Mouse (Mus musculus) Muller cell, postnatal 12 days (primary cell): ENCODE results near the gene Cand2.

ENCODE experiments used
- DNase-seq: peaks from one replicate; pipeline ENCODE4 v3.0.0-alpha.2; 2015; ENCODE audit errors: inconsistent ontology term

The Cand2 gene

DNA sequence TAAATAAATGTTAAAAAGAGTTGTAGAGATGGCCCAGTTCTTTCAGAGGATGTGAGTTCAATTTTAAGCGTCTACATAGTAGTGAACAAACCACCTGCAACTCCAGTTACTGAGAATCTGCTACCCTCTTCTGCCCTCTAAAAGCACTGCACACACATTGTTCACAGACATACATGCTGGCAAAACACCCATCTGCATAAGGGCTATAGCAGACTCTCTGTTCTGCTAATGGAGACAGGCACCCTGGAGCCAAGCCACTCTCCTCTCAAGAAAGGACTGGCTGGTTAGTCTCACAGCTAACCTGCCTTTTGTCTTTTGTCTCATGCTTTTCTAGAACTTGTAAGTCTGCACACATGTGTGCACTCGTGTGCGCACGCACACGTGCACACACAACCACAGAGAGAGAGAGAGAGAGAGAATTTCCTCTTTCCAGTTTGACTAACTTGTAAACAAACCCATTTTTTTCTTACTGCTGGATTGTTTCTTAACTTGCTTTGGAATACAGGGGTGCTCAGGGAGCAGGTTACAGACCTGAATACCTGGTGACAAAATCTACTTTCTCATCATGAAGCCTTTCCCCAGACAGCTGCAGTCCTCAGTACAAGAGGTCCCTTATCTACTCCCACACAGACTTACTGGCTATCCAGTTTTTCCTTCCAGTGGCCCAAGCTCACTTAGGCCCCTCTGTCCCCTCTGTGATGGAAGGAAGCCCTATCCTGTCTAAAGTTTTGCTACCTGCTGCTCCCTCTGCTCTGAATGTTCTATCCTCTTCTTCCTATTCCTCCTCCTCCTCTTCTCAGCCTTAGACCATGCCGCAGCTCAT lies 56.7 kb downstream of the Cand2 start:
- no peak for DNase-seq

DNA sequence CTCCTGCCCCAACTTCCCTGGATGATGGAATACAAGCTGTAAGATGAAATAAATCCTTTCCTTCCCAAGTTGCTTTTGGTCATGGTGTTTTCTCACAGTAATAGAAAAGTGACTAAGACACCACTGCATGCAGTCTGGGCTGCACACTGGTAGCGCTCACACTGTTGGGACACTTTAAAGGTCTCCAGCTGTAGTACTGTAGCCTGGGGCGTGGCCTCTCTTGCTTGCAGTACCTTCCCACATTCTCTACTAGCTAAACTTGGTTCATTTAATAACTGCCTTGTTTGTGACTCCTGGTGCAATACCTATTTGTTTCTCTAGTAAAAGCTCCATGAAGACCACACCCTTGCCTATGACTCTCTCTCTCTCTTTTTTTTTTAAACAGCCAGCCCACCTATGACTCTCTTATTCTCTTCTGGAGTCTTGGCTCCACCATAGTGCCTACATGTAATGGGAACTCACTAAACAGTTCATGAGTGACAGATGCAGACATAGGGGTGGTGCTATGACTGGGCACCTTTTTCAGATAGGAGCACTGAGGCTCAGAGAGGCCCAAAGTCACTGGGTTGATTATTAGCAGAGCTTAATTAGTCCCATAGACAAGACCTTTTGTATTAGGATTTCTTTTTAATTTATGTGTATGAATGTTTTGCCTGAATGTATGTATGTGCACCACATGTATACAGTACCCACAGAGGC lies 58.0 kb downstream of the Cand2 start:
- no peak for DNase-seq

DNA sequence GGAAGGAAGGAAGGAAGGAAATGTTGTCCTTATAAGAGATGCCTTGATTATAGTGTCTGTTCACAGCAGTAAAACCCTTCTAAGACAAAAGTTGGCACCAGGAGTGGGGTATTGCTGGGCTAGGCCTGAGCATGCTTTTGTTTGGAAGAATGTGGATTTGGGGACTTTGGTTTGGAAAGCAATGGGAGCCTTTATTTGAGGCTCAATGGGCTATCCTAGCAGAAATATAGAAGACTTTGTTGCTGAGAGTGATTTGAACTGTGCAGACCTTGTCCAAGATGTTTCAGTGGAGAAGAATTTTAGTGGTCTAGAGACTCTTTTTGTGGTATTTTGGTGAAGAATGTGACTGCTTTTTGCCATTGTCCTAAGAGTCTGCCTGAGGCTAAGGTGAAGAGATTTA lies 59.5 kb downstream of the Cand2 start:
- DNase-seq = peak; percentile 91

DNA sequence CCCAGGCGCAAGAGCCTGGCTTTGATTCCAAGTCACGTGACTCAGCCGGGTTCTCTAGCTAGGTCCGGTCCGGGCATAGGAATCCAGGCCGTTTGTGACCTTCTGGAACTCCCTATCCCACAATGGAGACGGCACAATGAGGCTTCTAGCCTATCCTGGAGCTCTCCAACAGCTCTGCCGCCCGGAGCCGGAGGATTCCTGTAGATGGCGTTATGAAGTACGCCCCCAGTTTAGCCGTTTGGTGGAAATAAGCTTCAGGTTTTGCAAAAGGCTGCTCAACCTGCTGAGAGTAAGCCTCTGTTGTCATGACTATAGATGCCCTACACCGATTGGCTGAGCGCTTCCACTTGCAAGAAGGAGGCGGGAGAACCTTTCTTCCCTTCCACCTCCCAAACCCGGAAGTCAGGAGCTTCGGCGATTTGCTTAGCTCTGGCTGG lies 63.8 kb downstream of the Cand2 start, which contains the start of gene Efcab12:
Gene Efcab12 (minus strand): TSS at position 252 of the 437 bp plus-strand sequence.
- DNase-seq = peak; percentile 81

DNA sequence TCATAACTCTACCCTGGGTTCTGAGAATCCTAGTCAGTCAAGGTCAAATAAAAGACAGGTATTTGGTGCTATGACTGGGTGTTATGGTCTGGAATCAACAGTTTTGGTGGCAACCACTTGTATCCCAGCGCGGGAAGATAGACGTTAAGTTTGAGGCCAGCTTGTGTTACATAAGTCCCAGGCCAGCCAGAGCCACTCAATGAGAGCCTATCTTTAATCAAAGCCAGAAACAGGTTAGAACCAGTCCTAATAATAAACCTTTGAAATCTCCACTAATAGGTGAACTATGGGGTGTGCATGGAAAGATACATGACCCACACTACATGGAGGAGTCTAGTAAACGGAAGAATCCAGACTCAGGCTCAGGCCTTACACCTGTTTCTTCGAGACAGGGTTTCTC lies 64.4 kb downstream of the Cand2 start:
- DNase-seq = no peak

DNA sequence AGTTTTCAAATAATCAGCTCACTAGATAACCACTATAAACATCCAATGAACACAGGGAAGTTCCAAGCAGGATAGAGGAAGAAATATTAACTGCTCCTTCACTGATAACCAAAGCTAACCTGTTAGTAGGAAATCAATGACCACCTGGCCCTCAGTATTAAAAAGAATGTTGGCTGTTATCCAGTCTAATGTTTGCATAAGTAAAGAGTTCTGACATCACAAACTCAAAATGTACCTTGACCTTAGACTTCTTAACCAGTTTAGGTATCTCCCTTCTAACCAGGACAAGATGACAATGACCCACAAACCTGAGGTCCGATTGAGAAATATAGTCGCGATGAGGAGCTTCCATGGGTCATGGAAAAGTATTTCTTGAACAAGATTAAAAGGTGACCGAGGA lies 70.7 kb downstream of the Cand2 start:
- DNase-seq = no peak

DNA sequence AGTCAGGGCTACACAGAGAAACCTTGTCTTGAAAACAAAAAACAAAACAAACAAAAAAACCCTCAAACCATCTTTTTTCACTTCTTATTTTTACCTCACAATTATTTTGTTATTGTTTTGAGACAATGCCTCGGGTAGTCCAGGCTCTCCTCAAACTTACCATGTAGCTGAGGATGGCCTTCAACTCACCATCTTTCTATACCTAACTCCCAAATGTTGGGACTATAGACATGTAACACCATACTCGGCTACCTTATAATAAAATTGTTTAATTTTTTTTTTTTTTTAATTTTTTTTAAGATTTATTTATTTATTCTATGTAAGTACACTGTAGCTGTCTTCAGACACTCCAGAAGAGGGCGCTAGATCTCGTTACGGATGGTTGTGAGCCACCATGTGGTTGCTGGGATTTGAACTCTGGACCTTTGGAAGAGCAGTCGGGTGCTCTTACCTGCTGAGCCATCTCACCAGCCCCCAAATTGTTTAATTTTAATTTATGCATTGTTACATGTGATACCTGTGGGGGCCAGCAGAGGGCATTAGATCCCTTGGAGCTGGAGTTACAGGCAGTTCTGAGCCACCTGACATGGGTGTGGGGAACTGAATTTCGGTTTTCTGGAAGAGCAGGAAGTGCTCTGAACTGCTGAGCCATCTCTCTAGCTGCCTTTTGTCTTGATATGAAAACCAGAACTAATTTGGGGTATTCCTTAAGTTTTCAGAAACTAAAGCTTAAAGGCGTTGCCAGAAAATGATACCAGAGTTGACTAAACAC lies 72.5 kb downstream of the Cand2 start:
- peak; percentile 51 for DNase-seq

DNA sequence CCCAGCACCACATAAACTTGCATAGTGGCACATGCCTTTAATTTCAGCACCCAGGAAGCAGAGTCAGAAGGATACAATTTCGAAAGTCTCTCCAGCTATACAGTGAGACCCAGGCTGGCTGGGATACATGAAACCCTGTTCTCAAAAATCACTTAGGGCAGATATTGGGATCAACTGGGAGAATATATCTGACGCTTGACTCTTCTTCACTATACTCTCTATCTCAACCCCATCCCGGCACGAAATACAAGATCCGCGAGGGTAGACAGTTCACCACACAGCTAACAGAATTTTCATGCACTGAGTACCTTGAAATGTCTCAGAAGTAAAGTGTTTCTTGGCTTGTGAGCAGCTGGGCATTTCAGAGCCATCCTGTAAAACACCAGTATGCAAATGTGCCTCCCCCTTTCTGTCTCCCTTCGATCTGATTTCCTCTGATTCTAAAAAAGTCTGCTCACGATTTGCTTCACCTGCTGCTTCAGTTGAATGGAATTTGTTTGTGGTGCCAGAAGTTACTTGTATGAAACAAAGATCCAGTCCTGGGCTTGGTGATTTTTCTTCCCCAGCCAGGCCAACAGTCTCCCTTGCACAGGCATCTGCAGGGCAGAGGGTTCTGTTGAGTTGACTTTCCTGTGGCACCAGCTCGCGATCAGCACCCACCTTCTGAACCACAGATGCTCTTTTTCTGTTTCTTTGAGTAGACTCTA lies 74.4 kb downstream of the Cand2 start:
- DNase-seq = no peak

DNA sequence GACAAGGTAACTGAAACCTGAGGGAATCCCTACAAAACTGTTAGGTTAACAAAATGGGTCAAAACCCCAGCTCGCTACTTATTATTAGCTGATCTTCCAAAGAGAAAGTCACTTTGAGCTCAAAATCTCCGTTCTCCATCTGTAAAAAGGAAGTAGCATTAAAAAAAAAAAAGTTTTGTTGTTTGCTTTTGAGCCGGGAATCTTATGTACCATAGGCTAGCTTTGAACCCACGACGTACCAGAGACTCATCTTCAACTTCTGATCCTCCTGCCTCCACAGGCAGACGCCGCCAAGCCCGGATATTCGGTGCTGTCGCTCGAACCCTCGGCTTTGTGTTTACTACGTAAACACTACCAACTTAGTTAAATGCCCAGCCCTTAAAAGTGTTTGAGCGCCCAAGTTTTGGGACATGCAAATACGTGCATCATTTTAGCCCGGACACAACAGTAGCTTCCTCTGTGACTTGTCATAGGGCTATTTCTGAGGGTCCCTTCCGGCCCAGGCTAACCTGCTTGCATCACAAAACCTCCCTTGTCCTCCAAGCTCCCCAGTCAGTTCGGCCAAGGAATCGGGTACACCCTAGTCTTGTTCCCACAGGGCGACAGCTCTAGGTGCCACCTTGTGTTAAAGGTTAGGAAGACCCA lies 78.2 kb downstream of the Cand2 start:
- no peak for DNase-seq

DNA sequence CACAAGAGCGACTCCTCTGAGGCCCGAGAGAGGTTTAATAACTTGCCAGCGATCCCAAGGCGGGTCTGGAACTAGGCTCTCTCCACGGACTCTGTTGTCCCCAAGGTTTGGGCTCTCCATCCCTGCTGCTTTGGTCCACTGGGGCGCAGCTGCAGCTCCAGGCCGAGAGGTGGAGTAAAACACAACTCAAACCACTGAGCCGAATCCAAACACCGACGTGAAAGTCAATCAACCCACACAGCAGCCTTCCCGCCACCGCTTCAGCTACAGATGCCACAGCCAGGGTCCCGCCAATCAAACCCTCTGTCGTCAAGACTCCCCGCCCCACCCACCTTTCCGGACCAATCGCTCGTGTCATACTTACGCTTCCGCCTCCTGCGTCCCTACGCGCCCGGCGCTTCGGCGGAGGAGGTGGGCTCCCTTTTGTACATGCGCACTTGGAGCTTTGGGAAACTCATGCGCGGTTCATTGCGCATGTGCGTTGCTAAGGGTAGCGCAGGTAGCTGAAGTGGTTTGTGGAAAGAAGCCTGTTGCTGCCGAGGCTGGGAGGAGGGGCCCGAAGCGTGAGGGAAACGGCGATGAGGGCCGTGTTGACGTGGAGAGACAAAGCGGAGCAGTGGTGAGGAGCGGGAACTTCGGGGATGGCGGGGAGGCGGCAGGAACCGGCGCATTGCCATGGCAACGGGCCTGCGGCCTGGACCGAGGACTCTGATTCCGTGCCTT lies 78.9 kb downstream of the Cand2 start, which contains the start of the genes Mbd4 and Ift122:
Gene Mbd4 (minus strand): TSS at position 281 of the 723 bp plus-strand sequence.
Gene Ift122 (plus strand): TSS at position 380 of the 723 bp plus-strand sequence.
- peak; percentile 100 for DNase-seq

DNA sequence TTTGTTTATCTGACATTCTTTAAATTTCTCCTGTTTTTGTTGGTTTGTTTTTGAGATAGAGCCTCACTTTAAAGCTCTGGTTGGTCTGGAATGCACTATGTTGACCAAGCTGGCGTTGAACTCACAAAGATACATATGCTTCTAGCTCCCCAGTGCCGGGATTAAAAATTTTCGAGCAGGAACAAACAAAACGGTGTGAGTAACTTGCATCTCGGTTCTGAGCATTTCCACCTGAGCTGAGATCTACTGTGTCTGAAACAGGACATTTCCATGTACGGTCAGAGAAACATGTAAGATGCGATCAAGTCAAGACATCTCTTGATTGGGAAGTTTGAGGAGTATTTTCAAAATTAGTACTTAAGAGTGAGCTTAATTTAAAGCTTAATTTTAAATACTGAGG lies 79.6 kb downstream of the Cand2 start:
- DNase-seq = no peak

DNA sequence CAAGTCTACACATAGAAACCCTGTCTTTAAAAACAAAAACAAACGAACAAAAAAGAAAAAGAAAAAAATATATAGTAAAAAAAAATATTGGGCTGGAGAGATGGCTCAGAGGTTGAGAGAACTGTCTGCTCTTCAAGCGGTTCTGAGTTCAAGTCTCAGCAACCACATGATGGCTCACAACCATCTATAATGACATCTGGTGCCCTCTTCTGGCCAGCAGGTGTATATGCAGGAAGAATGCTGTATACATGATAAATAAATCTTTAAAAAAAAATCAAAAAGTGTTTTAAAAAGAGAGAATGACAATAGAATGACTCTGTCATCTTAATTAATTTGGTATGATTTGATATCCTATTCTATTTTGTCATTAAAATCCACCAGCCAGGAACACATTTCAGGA lies 80.1 kb downstream of the Cand2 start:
- no peak for DNase-seq
